ENCODE assay signal across 9 mouse cellular contexts in genomic region chr12:79641570-79642285, GRCm38 (mm10).
DNase-seq lines count a peak whose midpoint lies in the region; ATAC-seq and TF ChIP-seq lines count a peak whose summit lies in the region.
"Had no signal": no experiment of that assay in that cellular context is flagged by ENCODE, and none has a peak within 500 bp of the region (broad histone marks: within the 10 kb centered on the region; RNA-seq: fewer than 3 reads in every experiment).

No protein-coding gene starts in this region.

- intact Hi-C loops in heart, adult 2 months (cut with DNase I): no loop called here
- intact Hi-C loops in heart, postnatal 25 days (cut with DNase I): no loop called here

- no peak overlapping the region for H3K4me2 ChIP-seq in liver, embryonic 12.5 days
- no peak overlapping the region for H3K4me2 ChIP-seq in stomach, postnatal 0 days (replicated peaks; ENCODE audit: low read depth)
- no peak overlapping the region for H3K4me2 ChIP-seq in hindbrain, embryonic 12.5 days (replicated peaks)
- H3K4me2 ChIP-seq: neural tube, embryonic 13.5 days had no signal

- H3K9ac ChIP-seq in heart, adult 2 months (ENCODE audit: low read depth, low read length): no peak overlapping the region
- no peak overlapping the region for H3K9ac ChIP-seq in liver, embryonic 12.5 days
- no peak overlapping the region for H3K9ac ChIP-seq in stomach, postnatal 0 days (ENCODE audit: low read length)
- no peak overlapping the region for H3K9ac ChIP-seq in hindbrain, embryonic 12.5 days
- H3K9ac ChIP-seq: neural tube, embryonic 13.5 days had no signal

- no peak overlapping the region for H3K27ac ChIP-seq in heart, adult 2 months
- no peak overlapping the region for H3K27ac ChIP-seq in heart, embryonic 10.5 days
- H3K27ac ChIP-seq in liver, embryonic 12.5 days: peak overlapping the region; percentile 66
- H3K27ac ChIP-seq in stomach, postnatal 0 days (replicated peaks): 0 out of 2 replicates have a peak overlapping the region, but pooled peaks have one; percentile 24
- H3K27ac ChIP-seq in hindbrain, embryonic 12.5 days: no peak overlapping the region
- H3K27ac ChIP-seq: neural tube, embryonic 13.5 days had no signal

- no peak for TF ChIP-seq POLR2A in heart, adult 2 months (IDR thresholded peaks at IDR 0.05; ENCODE audit: insufficient read depth, low read depth, low read length)

- no peak for TF ChIP-seq EP300 in heart, adult 2 months (IDR thresholded peaks at IDR 0.05; ENCODE audit: insufficient read depth, low read depth, low read length)
- TF ChIP-seq EP300 in stomach, postnatal 0 days (optimal IDR thresholded peaks at IDR 0.05): no peak

- peak; percentile 63 for TF ChIP-seq CTCF in heart, adult 2 months (IDR thresholded peaks at IDR 0.05)
- 0 out of 2 replicates have a peak, but pooled peaks have one; percentile 34 for TF ChIP-seq CTCF in stomach, postnatal 0 days (IDR thresholded peaks at IDR 0.05; ENCODE audit: low read depth)

- DNase-seq in heart, adult 2 months: peak; percentile 54 to 58
- no peak for DNase-seq in heart, embryonic 10.5 days (ENCODE audit: low spot score)
- peak; percentile 7 for DNase-seq in R1 (ENCODE audit: low read depth, low spot score)
- peak; percentile 23 for DNase-seq in heart, postnatal 25 days (ENCODE audit: low spot score)
- peak; percentile 25 for DNase-seq in stomach, postnatal 0 days (ENCODE audit: low spot score)
- no peak for DNase-seq in cerebellum, postnatal 36 days

- H3K36me3 ChIP-seq in heart, adult 2 months (ENCODE audit: control insufficient read depth, insufficient read depth, low read length): no peaks in the 10 kb centered on the region
- H3K36me3 ChIP-seq in heart, embryonic 10.5 days: no peaks in the 10 kb centered on the region
- no peaks in the 10 kb centered on the region for H3K36me3 ChIP-seq in liver, embryonic 12.5 days
- H3K36me3 ChIP-seq in stomach, postnatal 0 days (ENCODE audit: control insufficient read depth, insufficient read depth, low read length): no peaks in the 10 kb centered on the region
- no peaks in the 10 kb centered on the region for H3K36me3 ChIP-seq in hindbrain, embryonic 12.5 days
- H3K36me3 ChIP-seq: neural tube, embryonic 13.5 days had no signal

- no peaks in the 10 kb centered on the region for H3K27me3 ChIP-seq in heart, adult 2 months (ENCODE audit: control insufficient read depth, insufficient read depth, low read length)
- H3K27me3 ChIP-seq in heart, embryonic 10.5 days (ENCODE audit: insufficient read depth, poor library complexity, severe bottlenecking): no peaks in the 10 kb centered on the region
- no peaks in the 10 kb centered on the region for H3K27me3 ChIP-seq in liver, embryonic 12.5 days (replicated peaks)
- no peaks in the 10 kb centered on the region for H3K27me3 ChIP-seq in stomach, postnatal 0 days (ENCODE audit: control insufficient read depth, insufficient read depth, low read length)
- H3K27me3 ChIP-seq in hindbrain, embryonic 12.5 days: no peaks in the 10 kb centered on the region
- H3K27me3 ChIP-seq: neural tube, embryonic 13.5 days had no signal

- no peaks in the 10 kb centered on the region for H3K79me2 ChIP-seq in heart, adult 2 months (replicated peaks; ENCODE audit: control insufficient read depth, insufficient read depth, low read length)

- WGBS in heart, adult 2 months: 72% methylated on average over 7 of the region's 7 CpGs
- WGBS in heart, embryonic 10.5 days: 58% methylated on average over 7 of the region's 7 CpGs
- 50% methylated on average over 7 of the region's 7 CpGs for WGBS in liver, embryonic 12.5 days (ENCODE audit: insufficient replicate concordance)
- WGBS in stomach, postnatal 0 days: 38% methylated on average over 7 of the region's 7 CpGs
- WGBS in hindbrain, embryonic 12.5 days: 50% methylated on average over 7 of the region's 7 CpGs

- H3K4me3 ChIP-seq in heart, adult 2 months: no peak overlapping the region
- no peak overlapping the region for H3K4me3 ChIP-seq in heart, embryonic 10.5 days
- no peak overlapping the region for H3K4me3 ChIP-seq in liver, embryonic 12.5 days
- no peak overlapping the region for H3K4me3 ChIP-seq in stomach, postnatal 0 days (ENCODE audit: low read depth, low read length)
- H3K4me3 ChIP-seq in hindbrain, embryonic 12.5 days: no peak overlapping the region
- H3K4me3 ChIP-seq: neural tube, embryonic 13.5 days had no signal

- H3K4me1 ChIP-seq in heart, adult 2 months (ENCODE audit: control insufficient read depth, insufficient read depth, low read length): no peaks in the 10 kb centered on the region
- H3K4me1 ChIP-seq in heart, embryonic 10.5 days: peaks cover 13% of the 10 kb centered on the region; the same call in 1 of the 2 replicates
- H3K4me1 ChIP-seq in liver, embryonic 12.5 days: peaks cover 8% of the 10 kb centered on the region
- no peaks in the 10 kb centered on the region for H3K4me1 ChIP-seq in stomach, postnatal 0 days (replicated peaks; ENCODE audit: control insufficient read depth, insufficient read depth)
- peaks cover 2% of the 10 kb centered on the region; the same call in 1 of the 2 replicates for H3K4me1 ChIP-seq in hindbrain, embryonic 12.5 days
- H3K4me1 ChIP-seq: neural tube, embryonic 13.5 days had no signal

- ATAC-seq in liver, embryonic 12.5 days: 0 out of 2 replicates have a peak, but pooled peaks have one; percentile 32
- no peak for ATAC-seq in stomach, postnatal 0 days (ENCODE audit: low FRiP score, low TSS enrichment)
- no peak for ATAC-seq in hindbrain, embryonic 12.5 days (ENCODE audit: low FRiP score)

- H3K9me3 ChIP-seq in heart, embryonic 10.5 days: no peaks in the 10 kb centered on the region
- no peaks in the 10 kb centered on the region for H3K9me3 ChIP-seq in liver, embryonic 12.5 days (replicated peaks)
- H3K9me3 ChIP-seq in stomach, postnatal 0 days (ENCODE audit: control insufficient read depth, low read length): no peaks in the 10 kb centered on the region
- no peaks in the 10 kb centered on the region for H3K9me3 ChIP-seq in hindbrain, embryonic 12.5 days (replicated peaks)
- H3K9me3 ChIP-seq: neural tube, embryonic 13.5 days had no signal

Comparison
In these comparisons a context has a peak if more than half of its experiments do, and no peak if none do; other contexts are left out.
1. DNase-seq: peak in heart, adult 2 months (2 of 2), R1 (single experiment), heart, postnatal 25 days (single experiment) and stomach, postnatal 0 days (single experiment); none in heart, embryonic 10.5 days (single experiment) and cerebellum, postnatal 36 days (0 of 2).
2. H3K27ac ChIP-seq: peak in liver, embryonic 12.5 days (single experiment) and stomach, postnatal 0 days (single experiment); none in heart, adult 2 months (single experiment), heart, embryonic 10.5 days (single experiment) and hindbrain, embryonic 12.5 days (single experiment).